Mouse (Mus musculus): ENCODE measurements at regions not wholly inside any gene's neighbourhood (a gene's known extent, or its start where the extent isn't known, plus 50 kb on each side); places are given as distances from the start of the nearest gene placed in this dataset.

DNA sequence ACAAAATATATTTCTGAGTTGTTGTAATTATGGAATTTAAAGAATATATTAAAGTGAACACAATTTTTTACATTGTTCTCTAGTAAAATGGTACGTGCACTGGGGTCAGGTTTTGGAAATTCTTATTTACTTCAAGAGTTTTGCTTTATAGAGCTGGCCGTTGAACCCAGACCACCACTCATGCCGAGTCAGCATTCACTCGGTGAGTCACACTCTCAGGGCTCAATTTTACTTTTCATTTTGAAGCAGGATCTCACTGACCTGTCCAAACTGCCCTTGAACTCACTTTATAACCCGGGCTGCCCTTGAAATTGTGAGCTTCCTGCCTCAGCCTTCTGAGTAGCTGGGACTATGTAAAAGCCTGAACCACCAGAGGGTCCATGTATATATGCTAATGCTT is 82.1 kb upstream of the Bnc2 start:
- Histone ChIP-seq H3ac (ENCODE audit: control insufficient read depth, insufficient read length) (no peak overlapping the region), H3K36me3 (ENCODE audit: control insufficient read depth, insufficient read depth) (no peaks in the 10 kb centered on the region), H3K4me2 (ENCODE audit: low read depth) (no peak overlapping the region), H3K79me2 (ENCODE audit: control insufficient read depth, insufficient read depth) (no peaks in the 10 kb centered on the region), H3K27me3 (ENCODE audit: control insufficient read depth, insufficient read depth, insufficient read length) (no peaks in the 10 kb centered on the region), H3K4me3 (no peak overlapping the region)
- TF ChIP-seq SRF (IDR thresholded peaks at IDR 0.05; ENCODE audit: control insufficient read depth, insufficient read length, low read depth) (no peak), REST (IDR thresholded peaks at IDR 0.05; ENCODE audit: insufficient read depth, insufficient read length) (no peak), USF1 (IDR thresholded peaks at IDR 0.05; ENCODE audit: low read depth) (no peak), E2F4 (IDR thresholded peaks at IDR 0.05; ENCODE audit: insufficient read depth) (no peak)

DNA sequence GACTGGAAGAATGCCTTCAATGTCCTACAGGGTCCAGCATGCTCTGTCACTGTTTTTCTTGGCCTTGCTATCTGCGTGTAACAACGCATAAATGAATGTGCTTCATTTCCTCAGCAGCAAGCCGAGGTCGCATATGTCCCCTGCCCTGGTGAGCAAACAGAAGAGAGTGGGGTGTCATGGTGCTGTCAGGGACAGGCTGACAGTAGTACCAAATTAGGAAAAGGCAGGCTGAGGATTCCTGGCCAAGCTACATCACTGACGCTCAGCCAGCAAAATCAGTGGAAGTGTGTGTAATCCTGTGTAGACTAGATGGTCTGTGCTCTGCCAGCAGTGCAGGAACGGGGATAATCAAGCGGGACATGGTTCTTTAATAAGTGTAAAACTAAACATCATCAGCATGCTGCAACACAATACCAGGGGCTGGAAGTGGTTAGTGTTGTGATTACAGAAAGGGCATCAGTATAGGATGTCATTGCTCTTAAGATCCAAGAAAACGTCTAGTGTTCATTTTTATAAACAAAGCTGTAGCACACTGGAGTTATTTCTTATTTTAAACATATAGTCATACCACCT is 77.6 kb upstream of the Bnc2 start:
- Histone ChIP-seq H3K27me3 (ENCODE audit: control insufficient read depth, insufficient read depth, insufficient read length) (no peaks in the 10 kb centered on the region), H3K79me2 (ENCODE audit: control insufficient read depth, insufficient read depth) (no peaks in the 10 kb centered on the region), H3K4me3 (no peak overlapping the region), H3ac (ENCODE audit: control insufficient read depth, insufficient read length) (no peak overlapping the region), H3K36me3 (ENCODE audit: control insufficient read depth, insufficient read depth) (no peaks in the 10 kb centered on the region), H3K4me2 (ENCODE audit: low read depth) (no peak overlapping the region)
- TF ChIP-seq E2F4 (IDR thresholded peaks at IDR 0.05; ENCODE audit: insufficient read depth), result no peak
- TF ChIP-seq POLR2A (IDR thresholded peaks at IDR 0.05; ENCODE audit: insufficient read length, low read depth), result no peak
- no peak for TF ChIP-seq USF1 (IDR thresholded peaks at IDR 0.05; ENCODE audit: low read depth)
- TF ChIP-seq MYOG (IDR thresholded peaks at IDR 0.05; ENCODE audit: control insufficient read depth in 1 of 3, insufficient read depth in 1 of 3, insufficient read length in 2 of 3, low read depth in 2 of 3), result no peak
- TF ChIP-seq POLR2AphosphoS2 (IDR thresholded peaks at IDR 0.05; ENCODE audit: insufficient read length, low read depth), result no peak
- TF ChIP-seq CEBPB (IDR thresholded peaks at IDR 0.05; ENCODE audit: insufficient read depth, poor library complexity, severe bottlenecking), result no peak
- no peak for TF ChIP-seq TCF3 (IDR thresholded peaks at IDR 0.05; ENCODE audit: insufficient read length, low read depth)
- no peak for TF ChIP-seq REST (IDR thresholded peaks at IDR 0.05; ENCODE audit: insufficient read depth, insufficient read length)
- no peak for TF ChIP-seq SRF (IDR thresholded peaks at IDR 0.05; ENCODE audit: control insufficient read depth, insufficient read length, low read depth)
- TF ChIP-seq MAX (IDR thresholded peaks at IDR 0.05; ENCODE audit: low read depth), result no peak
- no peak for TF ChIP-seq TCF12 (IDR thresholded peaks at IDR 0.05; ENCODE audit: insufficient read depth, poor library complexity, severe bottlenecking)
- no peak for TF ChIP-seq MYOD1 (IDR thresholded peaks at IDR 0.05; ENCODE audit: control insufficient read depth in 1 of 3, insufficient read length in 2 of 3, low read depth in 2 of 3)

DNA sequence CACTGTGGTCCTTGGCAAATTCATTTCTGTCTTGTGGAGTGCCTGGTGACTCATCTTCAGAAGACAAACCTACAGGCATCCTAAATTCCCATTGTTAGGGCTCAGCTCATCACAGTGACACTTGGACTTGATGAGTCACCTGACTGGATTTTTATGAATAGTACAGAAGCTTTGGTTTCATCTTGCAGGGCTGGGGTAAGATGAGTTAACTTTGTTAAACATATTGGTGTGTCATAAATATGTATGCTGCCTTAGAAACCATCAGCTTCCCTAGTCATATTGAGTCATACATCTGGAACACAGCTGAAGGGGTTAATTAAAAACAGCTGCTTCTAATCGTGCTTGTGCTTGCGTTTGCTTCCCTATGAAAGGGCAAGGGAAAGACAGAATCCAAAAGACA is 66.2 kb upstream of the Bnc2 start:
- no peak overlapping the region for H3ac ChIP-seq (ENCODE audit: control insufficient read depth, insufficient read length)
- peak; percentile 67 for TF ChIP-seq USF1 (IDR thresholded peaks at IDR 0.05; ENCODE audit: low read depth)
- TF ChIP-seq TCF12 (IDR thresholded peaks at IDR 0.05; ENCODE audit: insufficient read depth, poor library complexity, severe bottlenecking), result peak; percentile 40
- no peak for TF ChIP-seq POLR2AphosphoS2 (IDR thresholded peaks at IDR 0.05; ENCODE audit: insufficient read length, low read depth)
- TF ChIP-seq MAX (IDR thresholded peaks at IDR 0.05; ENCODE audit: low read depth), result peak; percentile 3
- H3K27me3 ChIP-seq (ENCODE audit: control insufficient read depth, insufficient read depth, insufficient read length), result no peaks in the 10 kb centered on the region
- H3K79me2 ChIP-seq (ENCODE audit: control insufficient read depth, insufficient read depth), result no peaks in the 10 kb centered on the region
- H3K4me3 ChIP-seq, result peak overlapping the region; percentile 1
- H3K36me3 ChIP-seq (ENCODE audit: control insufficient read depth, insufficient read depth), result no peaks in the 10 kb centered on the region
- H3K4me2 ChIP-seq (ENCODE audit: low read depth), result peak overlapping the region; percentile 73

DNA sequence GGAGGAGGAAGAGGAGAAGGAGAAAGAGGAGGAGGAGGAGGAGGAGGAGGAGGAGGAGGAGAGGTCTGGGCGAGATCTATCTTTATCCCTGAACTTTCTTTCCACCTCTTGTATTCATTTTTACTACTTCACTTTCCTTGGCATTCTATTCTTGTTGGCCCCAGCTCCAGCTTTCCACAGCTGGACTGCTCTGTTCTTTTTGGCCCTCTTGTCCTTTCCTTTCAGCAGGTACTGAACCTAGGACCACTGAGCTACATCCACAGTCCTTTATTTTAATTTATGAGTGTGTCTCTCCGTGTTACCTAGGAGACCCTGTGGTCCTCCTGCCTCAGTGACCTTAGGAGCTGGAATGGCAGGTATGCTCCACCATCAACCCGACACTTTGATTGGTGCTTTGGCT is 65.7 kb upstream of the Bnc2 start:
- H3K27me3 ChIP-seq (ENCODE audit: control insufficient read depth, insufficient read depth, insufficient read length), result no peaks in the 10 kb centered on the region
- no peak overlapping the region for H3ac ChIP-seq (ENCODE audit: control insufficient read depth, insufficient read length)
- H3K79me2 ChIP-seq (ENCODE audit: control insufficient read depth, insufficient read depth), result no peaks in the 10 kb centered on the region
- H3K4me3 ChIP-seq, result peak overlapping the region; percentile 1
- no peaks in the 10 kb centered on the region for H3K36me3 ChIP-seq (ENCODE audit: control insufficient read depth, insufficient read depth)
- peak overlapping the region; percentile 73 for H3K4me2 ChIP-seq (ENCODE audit: low read depth)
- TF ChIP-seq MAX (IDR thresholded peaks at IDR 0.05; ENCODE audit: low read depth) (no peak), MYOD1 (IDR thresholded peaks at IDR 0.05; ENCODE audit: control insufficient read depth in 1 of 3, insufficient read length in 2 of 3, low read depth in 2 of 3) (no peak), TCF12 (IDR thresholded peaks at IDR 0.05; ENCODE audit: insufficient read depth, poor library complexity, severe bottlenecking) (no peak), CEBPB (IDR thresholded peaks at IDR 0.05; ENCODE audit: insufficient read depth, poor library complexity, severe bottlenecking) (no peak), REST (IDR thresholded peaks at IDR 0.05; ENCODE audit: insufficient read depth, insufficient read length) (no peak)
